Mouse (Mus musculus) hindbrain, embryonic 13.5 days (tissue): ENCODE measurements at regions not wholly inside any gene's neighbourhood (a gene's known extent, or its start where the extent isn't known, plus 50 kb on each side); places are given as distances from the start of the nearest gene placed in this dataset.

Experiments
- ATAC-seq: fragments of 200-750 bp; cut with Nextera tagmentation; 2 replicates; pipeline ENCODE4 v1.8.0; 2017; ENCODE audit warnings: moderate TSS enrichment; ENCODE audit not compliant: low FRiP score
- H3K27ac ChIP-seq: fragments of 300-500 bp; sonication (generic); 2 replicates; pipeline ENCODE4 v1.5.1; 2015; ENCODE audit warnings: inconsistent platforms, mild to moderate bottlenecking, moderate library complexity
- H3K27me3 ChIP-seq: fragments of 300-500 bp; sonication (generic); 2 replicates; pipeline ENCODE4 v1.6.1; 2015; ENCODE audit warnings: mild to moderate bottlenecking, inconsistent platforms
- H3K36me3 ChIP-seq: fragments of 300-500 bp; sonication (generic); 2 replicates; pipeline ENCODE4 v1.6.1; 2015; ENCODE audit warnings: mild to moderate bottlenecking, inconsistent platforms
- H3K4me1 ChIP-seq: fragments of 300-500 bp; sonication (generic); replicated peaks from 2 replicates; pipeline ENCODE4 v1.6.1; 2015; ENCODE audit warnings: inconsistent platforms
- H3K4me2 ChIP-seq: fragments of 300-500 bp; sonication (generic); 2 replicates; pipeline ENCODE4 v1.6.1; 2015; ENCODE audit warnings: inconsistent platforms, mild to moderate bottlenecking, moderate library complexity
- H3K4me3 ChIP-seq: fragments of 300-500 bp; sonication (generic); 2 replicates; pipeline ENCODE4 v1.5.1; 2015; ENCODE audit warnings: mild to moderate bottlenecking, inconsistent platforms
- H3K9ac ChIP-seq: fragments of 300-500 bp; sonication (generic); 2 replicates; pipeline ENCODE4 v1.6.1; 2015; ENCODE audit warnings: mild to moderate bottlenecking, inconsistent platforms
- H3K9me3 ChIP-seq: fragments of 300-500 bp; sonication (generic); 2 replicates; pipeline ENCODE4 v1.6.1; 2016; ENCODE audit warnings: inconsistent platforms
- WGBS: fragments of 180-500 bp; shearing (Covaris S2); methylation state at CpG from one replicate; pipeline ENCODE4 v1.1.7; 2015; 5-methylcytosine and 5-hydroxymethylcytosine counted together

DNA sequence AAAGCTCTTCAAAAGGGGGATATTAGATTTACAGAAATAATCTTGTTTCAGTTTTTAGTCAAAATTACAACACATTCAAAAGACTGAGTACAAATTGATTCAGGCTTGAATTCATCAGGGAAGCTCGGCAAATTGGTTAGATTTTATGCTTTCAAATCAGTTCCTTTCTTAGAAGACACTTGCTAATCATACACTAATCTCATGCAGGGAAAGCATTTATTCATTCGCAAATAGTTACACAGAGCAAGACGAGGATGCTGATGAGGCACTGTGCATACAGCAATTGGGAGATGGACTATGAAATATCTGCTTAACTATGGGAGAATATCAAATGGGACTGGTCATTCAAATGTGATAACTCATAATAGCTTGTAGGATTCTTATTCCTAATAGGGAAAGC is 481.3 kb upstream of the Gm597 start:
- no peaks in the 10 kb centered on the region for H3K36me3 ChIP-seq
- no peak overlapping the region for H3K4me3 ChIP-seq
- H3K9me3 ChIP-seq, result no peaks in the 10 kb centered on the region
- H3K27me3 ChIP-seq, result no peaks in the 10 kb centered on the region
- 57% methylated on average over 3 of the region's 3 CpGs for WGBS
- no peak overlapping the region for H3K9ac ChIP-seq
- ATAC-seq, result no peak
- no peak overlapping the region for H3K27ac ChIP-seq
- no peaks in the 10 kb centered on the region for H3K4me1 ChIP-seq
- no peak overlapping the region for H3K4me2 ChIP-seq

DNA sequence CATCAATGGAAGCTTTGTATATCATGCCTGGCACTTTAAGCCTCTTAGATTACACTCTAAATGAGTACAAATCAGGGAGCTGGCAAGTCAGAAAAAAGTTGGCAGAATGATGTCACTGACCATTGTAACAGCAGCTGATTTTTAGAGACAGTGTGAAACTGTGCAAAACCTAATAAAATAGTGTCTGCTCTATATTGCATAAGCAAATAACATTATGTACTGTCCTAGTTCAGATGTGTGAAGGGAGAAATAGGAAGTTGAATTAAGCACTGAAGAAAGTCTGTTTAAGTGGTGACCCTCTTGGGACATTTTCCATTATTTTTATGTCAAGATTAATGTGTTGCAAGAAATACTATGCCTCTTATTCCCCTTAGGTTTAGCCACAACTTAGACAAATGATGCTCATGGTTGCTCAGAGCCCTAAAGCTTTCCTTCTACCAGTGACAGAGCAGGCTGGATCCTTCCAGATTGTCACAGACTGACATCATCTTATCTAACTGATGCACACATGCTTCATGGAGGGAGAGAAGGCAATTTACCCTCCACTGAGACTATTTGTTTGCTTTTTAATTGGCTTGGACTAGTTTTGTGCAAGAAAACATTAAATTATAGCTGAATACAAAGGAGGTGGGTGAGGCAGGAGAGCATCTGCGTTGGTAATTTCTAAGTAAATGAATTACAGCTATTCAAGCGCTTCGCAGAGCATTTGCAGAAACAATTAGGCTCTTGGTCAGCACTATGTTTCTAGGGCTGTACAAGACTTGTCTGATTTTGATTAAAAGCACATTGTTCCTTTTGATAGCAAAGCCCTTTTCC is 436.9 kb upstream of the Gm597 start:
- H3K4me3 ChIP-seq, result no peak overlapping the region
- no peaks in the 10 kb centered on the region for H3K36me3 ChIP-seq
- H3K9ac ChIP-seq, result no peak overlapping the region
- peak; percentile 89 for ATAC-seq
- 37% methylated on average over 3 of the region's 3 CpGs for WGBS
- no peaks in the 10 kb centered on the region for H3K27me3 ChIP-seq
- no peaks in the 10 kb centered on the region for H3K9me3 ChIP-seq
- H3K27ac ChIP-seq, result no peak overlapping the region
- H3K4me2 ChIP-seq, result no peak overlapping the region
- peaks cover 4% of the 10 kb centered on the region; the same call in 1 of the 2 replicates for H3K4me1 ChIP-seq
